Mouse (Mus musculus) lung, embryonic 15.5 days (tissue): Measurements from ENCODE around the gene Zbtb2. TPM values are rescaled to one million over a fixed set of nuclear protein-coding genes. Genes with fewer than 3 reads are reported as not detected.

ENCODE experiments used
- ATAC-seq: fragments of 200-750 bp; cut with Nextera tagmentation; 2 replicates; pipeline ENCODE4 v1.8.0; 2017; ENCODE audit warnings: moderate number of reproducible peaks, borderline replicate concordance; ENCODE audit not compliant: low FRiP score, low TSS enrichment; ENCODE audit errors: extremely low read depth
- H3K27ac ChIP-seq: fragments of 300-500 bp; sonication (generic); 2 replicates; pipeline ENCODE4 v1.5.1; 2015; ENCODE audit warnings: moderate library complexity, mild to moderate bottlenecking, inconsistent platforms
- H3K27me3 ChIP-seq: fragments of 300-500 bp; sonication (generic); 2 replicates; pipeline ENCODE4 v1.6.1; 2015; ENCODE audit warnings: inconsistent platforms
- H3K36me3 ChIP-seq: fragments of 300-500 bp; sonication (generic); 2 replicates; pipeline ENCODE4 v1.6.1; 2015; ENCODE audit warnings: inconsistent platforms
- H3K4me1 ChIP-seq: fragments of 300-500 bp; sonication (generic); 2 replicates; pipeline ENCODE4 v1.6.1; 2015; ENCODE audit warnings: inconsistent platforms
- H3K4me2 ChIP-seq: fragments of 300-500 bp; sonication (generic); 2 replicates; pipeline ENCODE4 v1.6.1; 2015; ENCODE audit warnings: inconsistent platforms, mild to moderate bottlenecking, moderate library complexity
- H3K4me3 ChIP-seq: fragments of 300-500 bp; sonication (generic); 2 replicates; pipeline ENCODE4 v1.5.1; 2015; ENCODE audit warnings: mild to moderate bottlenecking, inconsistent platforms
- H3K9ac ChIP-seq: fragments of 300-500 bp; sonication (generic); 2 replicates; pipeline ENCODE4 v1.6.1; 2015; ENCODE audit warnings: inconsistent platforms
- H3K9me3 ChIP-seq: fragments of 300-500 bp; sonication (generic); 2 replicates; pipeline ENCODE4 v1.6.1; 2016; ENCODE audit warnings: inconsistent platforms
- WGBS: fragments of 180-500 bp; shearing (Covaris S2); methylation state at CpG from one replicate; pipeline ENCODE4 v1.1.7; 2015; 5-methylcytosine and 5-hydroxymethylcytosine counted together
- polyA plus RNA-seq: library from polyadenylated mRNA; unstranded; fragments of >200 nt; fragmentation: Nextera tagmentation; extraction: Ambion mirVana; gene quantifications from 2 replicates; pipeline ENCODE4 v1.2.1, GENCODE M21; 2015

Gene Zbtb2
- polyA plus RNA-seq, 1 experiment from 2014 or later = 15.5 TPM

DNA sequence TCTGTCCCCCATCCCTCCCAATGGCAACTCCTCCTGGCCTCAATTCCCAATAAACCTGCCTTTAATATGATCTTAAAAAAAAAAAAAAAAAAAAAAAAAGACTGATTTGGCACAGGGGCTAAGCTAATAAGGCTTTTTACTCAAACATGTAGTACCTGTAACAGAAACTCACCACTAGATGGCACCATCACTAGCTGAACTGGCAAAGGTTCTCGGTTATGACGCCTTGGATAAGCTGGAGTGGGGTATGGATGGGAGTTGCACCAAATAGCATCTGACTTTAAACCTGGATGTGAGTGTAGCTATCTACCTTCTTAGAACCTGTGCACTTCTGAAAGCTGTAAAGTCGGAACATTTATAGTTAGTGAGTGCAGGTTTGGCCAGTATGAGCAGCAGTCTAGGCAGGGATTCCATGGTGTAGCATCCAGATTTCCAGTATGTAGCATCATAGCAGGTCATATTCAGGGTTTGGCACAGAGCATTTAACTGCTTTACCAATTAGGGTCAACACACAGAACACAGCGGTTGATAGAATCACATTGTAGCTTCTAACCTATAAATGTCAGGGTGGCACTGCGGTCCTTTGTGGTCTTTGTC, 17.1 kb upstream of the Zbtb2 start:
- peak; percentile 23; the same call in 1 of the 2 replicates for ATAC-seq
- H3K27me3 ChIP-seq = no peaks in the 10 kb centered on the region
- H3K4me3 ChIP-seq = no peak overlapping the region
- H3K4me2 ChIP-seq = no peak overlapping the region
- H3K27ac ChIP-seq = peak overlapping the region; percentile 9; the same call in 1 of the 2 replicates
- no peaks in the 10 kb centered on the region for H3K9me3 ChIP-seq
- H3K36me3 ChIP-seq = peaks cover 41% of the 10 kb centered on the region
- WGBS = 53% methylated on average over 5 of the region's 5 CpGs
- H3K9ac ChIP-seq = no peak overlapping the region
- H3K4me1 ChIP-seq = no peaks in the 10 kb centered on the region

DNA sequence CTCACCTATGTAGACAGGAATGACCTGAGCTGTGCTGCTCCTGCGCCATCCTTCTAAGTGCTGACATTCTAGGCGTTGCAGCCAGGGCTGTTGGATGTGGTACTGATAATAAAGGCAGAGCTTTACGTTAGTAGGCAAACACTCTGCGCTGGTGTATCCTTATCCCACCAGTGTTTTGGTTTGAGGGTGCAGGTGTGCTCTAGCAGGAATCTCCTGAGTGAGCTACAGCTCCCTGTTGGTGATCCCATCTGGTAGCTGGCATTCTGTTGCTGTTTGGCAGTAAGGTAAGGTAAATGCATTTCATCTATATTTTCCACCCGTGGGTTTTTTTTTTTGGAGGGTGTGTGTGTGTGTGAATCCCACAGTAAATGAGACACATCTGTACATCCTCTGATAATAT, 10.2 kb upstream of the Zbtb2 start:
- 81% methylated on average over 5 of the region's 5 CpGs for WGBS
- Histone ChIP-seq H3K27ac (no peak overlapping the region), H3K36me3 (peaks cover 40% of the 10 kb centered on the region), H3K4me3 (no peak overlapping the region), H3K4me2 (no peak overlapping the region), H3K9me3 (no peaks in the 10 kb centered on the region), H3K9ac (no peak overlapping the region), H3K27me3 (no peaks in the 10 kb centered on the region), H3K4me1 (no peaks in the 10 kb centered on the region)
- ATAC-seq = no peak

DNA sequence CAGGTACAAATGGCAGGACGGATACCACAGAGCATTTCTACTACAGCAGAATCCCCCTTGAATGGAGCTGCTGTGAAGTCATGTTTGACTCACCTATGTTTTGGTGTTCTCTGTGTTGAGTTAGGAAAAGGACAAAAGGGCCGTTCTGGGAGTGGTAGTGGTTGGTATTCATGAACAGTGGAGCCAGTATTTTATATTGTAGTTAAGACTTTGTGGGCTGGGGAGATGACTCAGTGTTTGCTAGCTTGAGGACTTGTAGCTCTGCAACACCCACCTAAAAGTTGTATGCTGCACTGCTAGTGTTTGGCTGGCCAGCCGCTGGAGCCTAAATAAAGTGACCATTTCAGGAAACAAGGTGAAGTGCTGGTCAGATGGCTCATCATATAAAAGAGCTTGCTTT, 7.4 kb upstream of the Zbtb2 start:
- 84% methylated on average over 3 of the region's 3 CpGs for WGBS
- Histone ChIP-seq H3K9me3 (no peaks in the 10 kb centered on the region), H3K4me3 (no peak overlapping the region), H3K36me3 (peaks cover 33% of the 10 kb centered on the region), H3K27me3 (no peaks in the 10 kb centered on the region), H3K4me1 (peaks cover 17% of the 10 kb centered on the region), H3K9ac (no peak overlapping the region), H3K27ac (no peak overlapping the region), H3K4me2 (no peak overlapping the region)
- ATAC-seq = no peak

DNA sequence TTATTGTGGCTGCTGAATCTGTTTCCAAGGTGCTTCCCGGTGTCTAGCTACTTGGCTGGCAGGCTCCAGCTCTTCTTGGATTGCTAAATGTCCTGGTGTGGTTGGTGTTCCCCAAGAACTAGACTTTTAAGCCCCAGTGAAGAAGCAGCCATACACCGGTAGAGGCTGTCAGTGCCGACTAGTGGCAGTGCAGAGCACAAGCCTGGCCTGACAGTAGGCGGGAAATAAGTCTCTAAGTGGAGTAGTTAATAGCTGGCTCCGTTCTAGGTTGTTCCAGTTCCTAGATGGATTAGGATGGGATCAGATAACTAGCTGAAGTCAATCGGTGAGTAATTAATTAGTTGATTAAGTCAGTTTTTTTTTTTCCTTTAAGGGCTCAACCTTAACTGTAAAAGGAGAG, 3.9 kb upstream of the Zbtb2 start:
- peaks cover 15% of the 10 kb centered on the region; the same call in 1 of the 2 replicates for H3K36me3 ChIP-seq
- H3K9ac ChIP-seq = no peak overlapping the region; the same call in 1 of the 2 replicates
- no peak overlapping the region for H3K4me3 ChIP-seq
- no peaks in the 10 kb centered on the region for H3K27me3 ChIP-seq
- peaks cover 32% of the 10 kb centered on the region for H3K4me1 ChIP-seq
- no peak overlapping the region; the same call in 1 of the 2 replicates for H3K4me2 ChIP-seq
- 29% methylated on average over 6 of the region's 6 CpGs for whole genome bisulfite sequencing
- no peaks in the 10 kb centered on the region for H3K9me3 ChIP-seq
- no peak for ATAC-seq
- H3K27ac ChIP-seq = no peak overlapping the region

- H3K4me1 ChIP-seq = peaks cover 32% of the 10 kb centered on the region
- peaks cover 12% of the 10 kb centered on the region; the same call in 1 of the 2 replicates for H3K36me3 ChIP-seq
- H3K9me3 ChIP-seq = no peaks in the 10 kb centered on the region
- H3K27ac ChIP-seq = no peak overlapping the region
- H3K4me2 ChIP-seq = peak overlapping the region; percentile 8; the same call in 1 of the 2 replicates
- WGBS = 50% methylated on average over 5 of the region's 5 CpGs
- no peak overlapping the region for H3K9ac ChIP-seq
- no peak overlapping the region for H3K4me3 ChIP-seq
- no peak for ATAC-seq
- no peaks in the 10 kb centered on the region for H3K27me3 ChIP-seq
Measured at GRCm38 (mm10) chr10:4391076-4391475, 3.2 kb upstream of the Zbtb2 start.

- 48% methylated on average over 2 of the region's 2 CpGs for WGBS
- Histone ChIP-seq H3K4me1 (peaks cover 32% of the 10 kb centered on the region), H3K27me3 (no peaks in the 10 kb centered on the region), H3K9me3 (no peaks in the 10 kb centered on the region), H3K36me3 (peaks cover 9% of the 10 kb centered on the region; the same call in 1 of the 2 replicates), H3K4me3 (no peak overlapping the region), H3K9ac (no peak overlapping the region), H3K4me2 (0 out of 2 replicates have a peak overlapping the region, but pooled peaks have one; percentile 8), H3K27ac (no peak overlapping the region)
- no peak for ATAC-seq
Measured at GRCm38 (mm10) chr10:4390550-4390949, 2.6 kb upstream of the Zbtb2 start.

GRCm38 (mm10) chr10:4389461-4390112, 1.7 kb upstream of the Zbtb2 start:
- no peak overlapping the region for H3K27ac ChIP-seq
- WGBS = 44% methylated on average over 5 of the region's 5 CpGs

GRCm38 (mm10) chr10:4389036-4389435, 1.1 kb upstream of the Zbtb2 start:
- peaks cover 3% of the 10 kb centered on the region; the same call in 1 of the 2 replicates for H3K36me3 ChIP-seq
- no peak overlapping the region for H3K27ac ChIP-seq
- 6% methylated on average over 10 of the region's 10 CpGs for WGBS
- ATAC-seq = no peak
- peak overlapping the region; percentile 97 for H3K9ac ChIP-seq
- H3K9me3 ChIP-seq = no peaks in the 10 kb centered on the region
- H3K27me3 ChIP-seq = no peaks in the 10 kb centered on the region
- H3K4me2 ChIP-seq = peak overlapping the region; percentile 73
- peaks cover 32% of the 10 kb centered on the region for H3K4me1 ChIP-seq
- H3K4me3 ChIP-seq = peak overlapping the region; percentile 89

More at GRCm38 (mm10) chr10:4389461-4390112, 1.7 kb upstream of the Zbtb2 start:
- Histone ChIP-seq H3K4me3 (peak overlapping the region; percentile 89), H3K27me3 (no peaks in the 10 kb centered on the region), H3K9me3 (no peaks in the 10 kb centered on the region), H3K4me2 (peak overlapping the region; percentile 73), H3K4me1 (peaks cover 32% of the 10 kb centered on the region), H3K36me3 (peaks cover 3% of the 10 kb centered on the region; the same call in 1 of the 2 replicates), H3K9ac (peak overlapping the region; percentile 97)
- no peak for ATAC-seq

GRCm38 (mm10) chr10:4388384-4388745, 457 bp upstream of the Zbtb2 start:
- peak overlapping the region; percentile 99 for H3K27ac ChIP-seq
- under 1% methylated on average over 19 of the region's 19 CpGs for WGBS
- peaks cover 32% of the 10 kb centered on the region for H3K4me1 ChIP-seq
- peak overlapping the region; percentile 97 for H3K9ac ChIP-seq
- H3K27me3 ChIP-seq = no peaks in the 10 kb centered on the region
- no peak for ATAC-seq
- no peaks in the 10 kb centered on the region for H3K9me3 ChIP-seq
- 0 out of 2 replicates have a peak, but pooled peaks cover 3% of the 10 kb centered on the region for H3K36me3 ChIP-seq
- peak overlapping the region; percentile 73 for H3K4me2 ChIP-seq
- peak overlapping the region; percentile 89 for H3K4me3 ChIP-seq

GRCm38 (mm10) chr10:4386609-4387591, 1.0 kb downstream of the Zbtb2 start:
- no peaks in the 10 kb centered on the region for H3K9me3 ChIP-seq
- H3K9ac ChIP-seq = peak overlapping the region; percentile 97
- H3K4me2 ChIP-seq = peak overlapping the region; percentile 73
- peak overlapping the region; percentile 89 for H3K4me3 ChIP-seq
- H3K36me3 ChIP-seq = no peaks in the 10 kb centered on the region
- peak; percentile 93 for ATAC-seq
- H3K27ac ChIP-seq = peak overlapping the region; percentile 99
- H3K27me3 ChIP-seq = no peaks in the 10 kb centered on the region
- H3K4me1 ChIP-seq = peaks cover 35% of the 10 kb centered on the region
- under 1% methylated on average over 57 of the region's 133 CpGs for whole genome bisulfite sequencing

DNA sequence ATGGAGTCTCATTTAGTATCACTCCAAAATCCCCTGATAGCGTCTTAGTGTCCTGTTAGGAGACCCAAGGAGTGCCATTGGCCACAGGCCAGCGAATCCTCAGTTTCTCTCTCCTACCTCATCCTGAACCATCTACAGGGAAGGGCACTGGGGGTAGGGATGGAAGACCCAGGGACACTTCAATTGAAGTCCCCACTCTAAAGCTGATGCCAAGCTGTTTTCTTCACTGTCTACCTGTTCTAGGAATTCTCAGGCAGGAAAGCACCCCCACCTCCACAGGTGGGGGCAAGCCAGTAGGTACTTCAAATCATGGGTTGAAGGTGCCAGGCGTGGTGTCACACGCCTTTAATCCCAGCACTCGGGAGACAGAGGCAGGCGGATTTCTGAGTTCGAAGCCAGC, 3.7 kb downstream of the Zbtb2 start:
- WGBS = 91% methylated on average over 7 of the region's 7 CpGs
- Histone ChIP-seq H3K4me2 (no peak overlapping the region), H3K27ac (no peak overlapping the region), H3K36me3 (no peaks in the 10 kb centered on the region), H3K9me3 (no peaks in the 10 kb centered on the region), H3K4me3 (no peak overlapping the region), H3K9ac (no peak overlapping the region), H3K4me1 (peaks cover 10% of the 10 kb centered on the region), H3K27me3 (no peaks in the 10 kb centered on the region)
- no peak for ATAC-seq
